Mouse (Mus musculus) liver, adult 2 months (tissue): ENCODE data around the gene Gm20696.

Experiments used
- CTCF ChIP-seq: fragments of 200-500 bp; IDR thresholded peaks from 2 replicates; pipeline ENCODE4 v1.5.1; 2011; ENCODE audit warnings: low read depth, low read length, control low read depth
- POLR2A ChIP-seq: fragments of 200-500 bp; IDR thresholded peaks from 2 replicates; pipeline ENCODE4 v1.6.1; 2011; ENCODE audit warnings: low read length, control low read depth; ENCODE audit not compliant: insufficient read depth; ENCODE audit errors: extremely low read depth

DNA sequence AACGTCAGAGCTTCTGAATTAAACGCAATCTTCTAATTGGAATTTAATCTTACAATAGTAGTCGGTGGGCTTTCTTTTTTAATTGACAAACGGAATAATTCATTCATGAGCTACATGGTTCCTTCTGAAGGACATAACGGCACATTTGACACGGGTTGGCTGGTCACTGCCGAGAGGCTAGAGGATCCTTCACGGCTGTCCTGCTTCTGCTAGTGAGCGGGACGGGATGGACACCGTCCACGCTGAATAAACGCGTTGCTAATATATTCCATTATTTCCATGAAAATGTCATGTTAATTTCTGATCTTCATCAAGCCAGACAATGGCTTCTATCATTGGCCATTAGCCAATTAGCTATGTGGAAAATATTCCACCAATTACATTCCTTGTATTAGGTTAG lies 236.0 kb downstream of the Gm20696 start:
- no peak for TF ChIP-seq CTCF
- TF ChIP-seq POLR2A, result no peak
